Mouse (Mus musculus) heart, embryonic 16.5 days (tissue): Measurements from ENCODE around the gene Cyp4v3. TPM values are rescaled to one million over a fixed set of nuclear protein-coding genes. Genes with fewer than 3 reads are reported as not detected.

ENCODE experiments used
- ATAC-seq: fragments of 200-750 bp; cut with Nextera tagmentation; replicated peaks from 2 replicates; pipeline ENCODE4 v1.8.0; 2017; ENCODE audit warnings: moderate number of reproducible peaks; ENCODE audit not compliant: insufficient read depth, low FRiP score; ENCODE audit errors: extremely low read depth
- H3K27ac ChIP-seq: fragments of 300-500 bp; sonication (generic); 2 replicates; pipeline ENCODE4 v1.5.1; 2014; ENCODE audit warnings: mild to moderate bottlenecking, low read length, control low read depth, moderate library complexity
- H3K27me3 ChIP-seq: fragments of 300-500 bp; sonication (generic); 2 replicates; pipeline ENCODE4 v1.6.1; 2014; ENCODE audit warnings: low read length, mixed read lengths; ENCODE audit not compliant: control insufficient read depth, insufficient read depth
- H3K36me3 ChIP-seq: fragments of 300-500 bp; sonication (generic); 2 replicates; pipeline ENCODE4 v1.6.1; 2014; ENCODE audit not compliant: control insufficient read depth, insufficient read depth
- H3K4me1 ChIP-seq: fragments of 300-500 bp; sonication (generic); 2 replicates; pipeline ENCODE4 v1.6.1; 2014; ENCODE audit warnings: low read length, mixed read lengths; ENCODE audit not compliant: control insufficient read depth, insufficient read depth
- H3K4me2 ChIP-seq: fragments of 300-500 bp; sonication (generic); 2 replicates; pipeline ENCODE4 v1.6.1; 2014; ENCODE audit warnings: low read depth, mild to moderate bottlenecking, control low read depth, low read length
- H3K4me3 ChIP-seq: fragments of 300-500 bp; sonication (generic); 2 replicates; pipeline ENCODE4 v1.5.1; 2014; ENCODE audit warnings: mild to moderate bottlenecking, control low read depth, low read length
- H3K9ac ChIP-seq: fragments of 300-500 bp; sonication (generic); 2 replicates; pipeline ENCODE4 v1.6.1; 2014; ENCODE audit warnings: low read length, control low read depth
- H3K9me3 ChIP-seq: fragments of 300-500 bp; sonication (generic); replicated peaks from 2 replicates; pipeline ENCODE4 v1.6.1; 2016; ENCODE audit warnings: low read length; ENCODE audit not compliant: control insufficient read depth
- WGBS: fragments of 180-500 bp; shearing (Covaris S2); extraction: QIAGEN DNeasy Blood & Tissue Kit; methylation state at CpG from one replicate; pipeline ENCODE4 v1.1.7; 2014; 5-methylcytosine and 5-hydroxymethylcytosine counted together
- polyA plus RNA-seq: library from polyadenylated mRNA; unstranded; fragments of >200 nt; fragmentation: Nextera tagmentation; extraction: Ambion mirVana; gene quantifications from 2 replicates; pipeline ENCODE4 v1.2.1, GENCODE M21; 2015

Cyp4v3 gene
- polyA plus RNA-seq, 1 experiment from 2014 or later, result 1.1 TPM

DNA sequence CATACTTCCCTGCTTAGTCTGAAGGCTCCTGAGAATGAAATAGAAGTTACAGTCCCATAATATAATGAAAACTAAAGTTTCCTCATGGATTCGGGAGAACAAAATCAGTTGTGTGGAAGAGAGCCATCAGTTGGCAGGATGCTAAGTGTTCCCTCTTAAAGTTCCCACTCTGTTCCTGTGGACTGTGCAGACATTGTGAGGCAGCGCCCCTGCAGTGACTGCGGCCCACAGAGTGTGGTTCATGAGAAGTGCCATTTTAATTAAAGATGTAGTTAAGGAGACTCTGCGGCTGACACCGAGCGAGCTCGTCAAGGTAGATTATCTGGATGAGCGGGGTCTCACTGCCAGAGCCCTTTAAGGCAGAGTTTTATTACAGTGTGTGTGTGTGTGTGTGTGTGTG, 30.6 kb downstream of the Cyp4v3 start:
- 78% methylated on average over 8 of the region's 8 CpGs for WGBS
- ATAC-seq, result no peak
- Histone ChIP-seq H3K27me3 (no peaks in the 10 kb centered on the region), H3K27ac (no peak overlapping the region), H3K36me3 (no peaks in the 10 kb centered on the region), H3K4me1 (no peaks in the 10 kb centered on the region), H3K9me3 (no peaks in the 10 kb centered on the region), H3K9ac (no peak overlapping the region), H3K4me2 (no peak overlapping the region), H3K4me3 (no peak overlapping the region)

DNA sequence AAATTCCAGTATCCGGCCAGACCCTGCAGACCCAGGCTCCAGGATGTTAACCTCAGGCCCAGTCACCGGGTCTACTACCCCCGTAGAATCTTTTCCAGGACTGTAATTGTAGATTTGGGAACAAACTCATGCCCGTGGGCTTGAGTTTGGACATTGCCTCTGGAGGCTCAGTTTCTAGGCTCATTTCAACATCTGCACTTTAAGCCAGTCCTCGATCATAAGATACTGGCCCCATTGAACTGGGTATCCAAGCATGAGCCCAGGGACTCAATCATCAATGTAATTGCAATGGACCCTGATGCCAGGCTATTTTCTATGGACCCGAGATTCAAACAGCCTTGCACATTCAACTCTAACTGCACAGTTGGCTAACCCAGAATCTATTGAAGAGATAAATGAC, 37.7 kb downstream of the Cyp4v3 start:
- 83% methylated on average over 6 of the region's 6 CpGs for WGBS
- Histone ChIP-seq H3K36me3 (no peaks in the 10 kb centered on the region), H3K4me2 (no peak overlapping the region), H3K9ac (no peak overlapping the region), H3K27ac (no peak overlapping the region), H3K4me1 (no peaks in the 10 kb centered on the region), H3K9me3 (no peaks in the 10 kb centered on the region), H3K4me3 (no peak overlapping the region), H3K27me3 (no peaks in the 10 kb centered on the region)
- ATAC-seq, result no peak

DNA sequence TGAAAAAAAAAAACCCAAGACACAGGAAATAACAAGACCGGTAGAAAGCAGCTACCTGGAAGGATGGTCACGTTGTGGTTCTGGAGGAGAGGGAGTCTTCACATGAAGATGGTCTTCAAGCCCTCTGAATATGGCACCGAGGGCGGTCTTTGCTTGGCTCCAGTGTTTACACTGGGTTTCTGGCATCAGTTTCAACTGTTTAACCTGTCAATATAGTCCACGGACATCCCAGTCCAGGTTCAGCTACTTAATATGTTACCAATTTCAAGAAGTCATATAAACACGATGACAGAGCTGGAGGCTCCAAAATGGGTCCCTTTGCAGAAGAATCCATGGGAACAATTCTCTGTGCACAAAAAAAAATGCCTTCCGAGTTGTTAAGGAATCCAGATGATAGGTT, 38.3 kb downstream of the Cyp4v3 start, which contains the start of gene Klkb1:
TSS of gene Klkb1 (minus strand) at position 173 of the 400 bp plus-strand sequence.
- ATAC-seq, result no peak
- Histone ChIP-seq H3K9ac (no peak within 1 kb of the TSS), H3K36me3 (no peaks in the 10 kb centered on the region), H3K4me3 (no peak within 1 kb of the TSS), H3K4me1 (no peaks in the 10 kb centered on the region), H3K9me3 (no peaks in the 10 kb centered on the region), H3K4me2 (no peak within 1 kb of the TSS), H3K27ac (no peak within 1 kb of the TSS), H3K27me3 (no peaks in the 10 kb centered on the region)
- WGBS, result 80% methylated on average over 7 of the region's 7 CpGs

DNA sequence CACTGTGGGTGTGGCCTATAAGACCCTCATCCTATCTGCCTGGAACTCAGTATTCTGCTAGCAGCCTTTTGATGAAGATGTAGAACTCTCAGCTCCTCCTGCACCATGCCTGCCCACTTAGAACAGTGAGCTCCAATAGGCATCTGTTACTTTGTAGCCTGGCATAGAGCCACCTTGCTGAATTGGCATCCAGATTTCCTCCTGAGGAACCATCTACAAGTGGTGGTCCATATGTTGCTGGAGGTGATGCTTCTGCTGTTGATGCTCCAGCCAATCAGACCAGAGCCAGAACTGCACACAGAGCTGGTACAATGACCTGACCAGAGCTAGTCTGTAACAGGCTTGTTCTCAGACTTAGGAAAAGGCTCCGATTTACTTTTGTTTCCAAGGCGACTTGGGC, 41.2 kb downstream of the Cyp4v3 start:
- no peak for ATAC-seq
- Histone ChIP-seq H3K9ac (no peak overlapping the region), H3K27ac (no peak overlapping the region), H3K4me3 (no peak overlapping the region), H3K36me3 (no peaks in the 10 kb centered on the region), H3K9me3 (no peaks in the 10 kb centered on the region), H3K4me1 (no peaks in the 10 kb centered on the region), H3K4me2 (no peak overlapping the region), H3K27me3 (no peaks in the 10 kb centered on the region)
- WGBS, result 85% methylated on average over 2 of the region's 2 CpGs

DNA sequence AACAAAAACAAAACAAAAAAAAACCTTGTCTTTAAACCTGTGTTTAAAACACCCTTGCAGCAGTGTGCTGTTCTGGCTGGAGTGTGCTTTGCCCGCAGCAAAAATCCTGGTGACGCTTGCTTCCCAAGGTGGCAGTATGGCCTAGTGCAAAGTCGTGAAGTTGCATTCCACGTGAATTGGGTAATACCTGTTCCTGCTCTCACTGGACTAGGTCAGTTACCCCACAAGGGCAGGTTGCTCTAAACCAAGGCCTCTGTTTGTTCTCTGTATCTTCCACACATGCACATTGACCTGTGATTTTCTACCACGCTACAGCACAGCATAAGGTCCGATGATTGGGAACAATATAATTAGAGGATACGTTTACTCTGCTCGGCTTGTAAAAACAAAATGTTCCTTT, 51.4 kb downstream of the Cyp4v3 start:
- Histone ChIP-seq H3K4me3 (no peak overlapping the region), H3K4me2 (no peak overlapping the region), H3K36me3 (no peaks in the 10 kb centered on the region), H3K9me3 (no peaks in the 10 kb centered on the region), H3K4me1 (no peaks in the 10 kb centered on the region), H3K27me3 (no peaks in the 10 kb centered on the region), H3K27ac (no peak overlapping the region), H3K9ac (no peak overlapping the region)
- no peak for ATAC-seq
- WGBS, result 74% methylated on average over 8 of the region's 8 CpGs

DNA sequence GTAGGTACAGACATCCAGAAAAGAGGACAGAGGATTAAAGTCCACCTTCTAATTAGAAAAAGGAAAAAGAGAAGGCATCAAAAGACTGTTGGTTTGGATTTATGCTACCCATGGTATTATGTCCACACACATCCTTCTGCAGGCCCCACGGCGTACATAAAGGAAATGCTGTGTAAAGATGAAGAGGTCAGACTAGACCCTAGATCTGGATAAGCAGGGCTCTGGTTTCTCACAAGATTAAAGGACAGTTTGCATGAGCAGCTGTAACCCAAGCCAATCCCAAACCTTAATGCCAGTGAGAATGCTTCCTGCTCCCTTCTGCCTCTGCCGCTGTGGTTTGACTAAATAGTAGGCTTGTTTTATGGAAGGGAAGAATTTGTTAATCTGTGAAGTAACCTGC, 55.6 kb downstream of the Cyp4v3 start:
- no peak overlapping the region for H3K27ac ChIP-seq
- no peak overlapping the region for H3K4me3 ChIP-seq
- no peaks in the 10 kb centered on the region for H3K4me1 ChIP-seq
- no peak overlapping the region for H3K9ac ChIP-seq
- H3K4me2 ChIP-seq, result no peak overlapping the region
- no peak for ATAC-seq
- no peaks in the 10 kb centered on the region for H3K27me3 ChIP-seq
- H3K9me3 ChIP-seq, result no peaks in the 10 kb centered on the region
- H3K36me3 ChIP-seq, result no peaks in the 10 kb centered on the region
- WGBS, result 67% methylated on average over 3 of the region's 3 CpGs

DNA sequence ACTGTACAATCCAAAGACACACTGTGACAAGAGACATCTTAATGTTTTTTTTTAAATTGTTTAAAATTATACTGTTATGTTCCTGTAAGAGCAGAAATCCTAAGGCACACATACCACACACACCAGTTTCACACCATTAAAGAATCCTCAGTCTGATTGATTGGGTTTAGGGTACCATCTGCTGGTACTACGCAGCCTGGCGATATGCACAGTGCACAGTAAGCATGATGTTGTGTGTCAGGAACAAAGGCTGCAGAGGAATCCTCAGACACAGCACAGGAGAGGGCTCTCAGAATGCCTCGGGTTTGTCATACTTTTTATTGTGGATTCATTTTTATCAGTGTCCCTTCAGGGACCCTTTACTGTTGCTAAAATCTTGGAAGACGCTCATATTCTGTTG, 58.7 kb downstream of the Cyp4v3 start:
- Histone ChIP-seq H3K36me3 (no peaks in the 10 kb centered on the region), H3K4me2 (no peak overlapping the region), H3K9ac (no peak overlapping the region), H3K9me3 (no peaks in the 10 kb centered on the region), H3K27ac (no peak overlapping the region), H3K4me1 (no peaks in the 10 kb centered on the region), H3K27me3 (no peaks in the 10 kb centered on the region), H3K4me3 (no peak overlapping the region)
- WGBS, result 74% methylated on average over 4 of the region's 4 CpGs
- no peak for ATAC-seq

DNA sequence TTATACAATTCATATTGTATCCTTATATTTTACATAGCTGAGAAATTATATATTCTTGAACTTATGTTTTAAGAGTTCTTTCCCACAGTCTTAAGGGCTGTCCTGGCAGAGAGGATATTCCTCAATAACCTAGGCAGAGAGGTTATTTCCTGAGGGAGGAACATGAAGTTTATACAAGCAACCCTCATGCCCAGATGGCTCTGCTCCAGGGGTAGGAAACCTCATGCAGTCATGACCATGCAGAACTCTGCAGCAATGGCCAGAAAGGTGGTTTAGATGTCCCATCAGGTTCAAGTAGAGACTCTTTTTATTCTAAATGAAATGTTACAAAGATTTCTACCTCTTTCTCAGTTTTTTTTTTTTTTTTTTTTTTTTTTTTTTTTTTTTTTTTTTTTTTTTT, 64.0 kb downstream of the Cyp4v3 start:
- 0 out of 2 replicates have a peak, but pooled peaks cover 2% of the 10 kb centered on the region for H3K4me1 ChIP-seq
- no peaks in the 10 kb centered on the region for H3K27me3 ChIP-seq
- no peak for ATAC-seq
- no peak overlapping the region for H3K9ac ChIP-seq
- H3K4me3 ChIP-seq, result no peak overlapping the region
- H3K4me2 ChIP-seq, result no peak overlapping the region
- no peaks in the 10 kb centered on the region for H3K36me3 ChIP-seq
- H3K27ac ChIP-seq, result no peak overlapping the region
- H3K9me3 ChIP-seq, result peaks cover 5% of the 10 kb centered on the region; the same call in 1 of the 2 replicates

DNA sequence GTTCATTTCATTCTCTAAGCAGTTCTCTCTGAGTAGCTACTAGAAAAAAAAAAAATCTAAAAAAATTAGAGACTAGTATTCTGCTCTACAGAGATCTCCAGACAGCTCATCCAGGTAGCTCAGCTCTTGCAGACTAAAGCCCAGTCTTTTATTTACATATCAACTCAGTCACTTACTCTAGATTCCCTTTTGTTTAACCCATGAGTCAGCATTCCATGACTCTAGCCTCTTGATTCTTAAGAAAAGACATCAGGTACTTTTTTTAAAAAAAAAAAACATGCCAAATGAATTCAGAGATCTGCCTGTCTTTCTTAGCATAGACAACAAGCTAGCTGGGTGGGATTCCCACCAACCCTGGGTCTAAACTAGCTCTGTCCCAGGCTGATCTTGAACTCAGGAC, 64.5 kb downstream of the Cyp4v3 start:
- Histone ChIP-seq H3K27ac (no peak overlapping the region), H3K36me3 (no peaks in the 10 kb centered on the region), H3K4me1 (0 out of 2 replicates have a peak, but pooled peaks cover 2% of the 10 kb centered on the region), H3K9ac (no peak overlapping the region), H3K9me3 (peaks cover 5% of the 10 kb centered on the region; the same call in 1 of the 2 replicates), H3K4me2 (no peak overlapping the region), H3K4me3 (no peak overlapping the region), H3K27me3 (no peaks in the 10 kb centered on the region)
- no peak for ATAC-seq
